Mouse (Mus musculus) left cerebral cortex, adult 9 months (tissue): ENCODE measurements around the gene Bad.
"Not testable (repeated sequence)": the region's sequence is repeated elsewhere in the genome, so short reads cannot be mapped to it uniquely, and the experiment has no call there.

ENCODE experiments used
- DNase-seq, 2 experiments: peaks; one replicate each; pipeline ENCODE4 v3.0.0; 2022; ENCODE audit warnings: low spot score in 2 of 2

The Bad gene

DNA sequence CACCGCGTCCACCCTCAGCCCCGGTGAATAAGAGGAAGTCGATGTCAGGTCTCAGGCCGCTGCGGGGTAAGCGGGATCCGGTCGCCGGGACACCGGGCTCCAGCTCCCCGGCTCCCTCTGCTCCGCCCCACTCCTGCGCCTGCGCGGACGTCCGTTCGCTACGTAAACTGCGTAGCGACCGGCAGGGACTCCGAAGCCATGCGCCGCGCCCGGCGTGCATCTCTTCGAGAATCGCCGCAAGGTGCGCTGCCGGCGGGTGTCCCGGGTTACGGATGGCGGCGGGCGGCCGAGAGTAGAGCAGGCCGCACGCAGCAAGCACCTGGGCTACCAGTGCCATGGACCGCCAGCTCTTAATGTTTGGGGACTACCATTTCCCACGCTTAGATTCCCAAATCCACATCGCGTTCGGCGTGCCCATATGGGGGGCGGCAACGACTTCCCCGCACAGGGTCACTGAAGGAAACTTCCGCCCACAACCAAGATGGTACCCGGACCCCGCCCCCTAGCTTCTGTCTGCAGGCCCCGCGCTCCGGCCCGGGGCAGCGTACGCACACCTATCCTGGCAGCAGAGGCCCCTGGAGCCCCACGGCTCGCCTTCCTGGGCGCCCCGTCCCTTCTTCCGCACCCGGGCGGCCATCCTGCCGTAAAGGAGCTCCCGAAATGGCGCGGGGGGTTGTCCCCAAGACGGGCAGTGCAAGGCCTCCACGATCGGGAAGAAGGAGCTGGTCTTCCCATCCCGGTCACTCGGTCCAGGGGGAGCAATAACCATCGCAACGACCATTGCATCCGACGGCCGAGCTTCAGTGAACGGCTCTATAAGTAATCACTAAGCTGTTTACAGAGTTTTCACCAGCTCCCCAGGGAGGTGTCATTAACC, at the start of gene Bad:
TSS of gene Bad (plus strand) at position 490 of the 877 bp plus-strand sequence.
- peak in 1 of 2 experiments; percentile 93 for DNase-seq

GRCm38 (mm10) chr19:6892512-6892911, 49.1 kb upstream of the Bad start:
- no peak for DNase-seq

DNA sequence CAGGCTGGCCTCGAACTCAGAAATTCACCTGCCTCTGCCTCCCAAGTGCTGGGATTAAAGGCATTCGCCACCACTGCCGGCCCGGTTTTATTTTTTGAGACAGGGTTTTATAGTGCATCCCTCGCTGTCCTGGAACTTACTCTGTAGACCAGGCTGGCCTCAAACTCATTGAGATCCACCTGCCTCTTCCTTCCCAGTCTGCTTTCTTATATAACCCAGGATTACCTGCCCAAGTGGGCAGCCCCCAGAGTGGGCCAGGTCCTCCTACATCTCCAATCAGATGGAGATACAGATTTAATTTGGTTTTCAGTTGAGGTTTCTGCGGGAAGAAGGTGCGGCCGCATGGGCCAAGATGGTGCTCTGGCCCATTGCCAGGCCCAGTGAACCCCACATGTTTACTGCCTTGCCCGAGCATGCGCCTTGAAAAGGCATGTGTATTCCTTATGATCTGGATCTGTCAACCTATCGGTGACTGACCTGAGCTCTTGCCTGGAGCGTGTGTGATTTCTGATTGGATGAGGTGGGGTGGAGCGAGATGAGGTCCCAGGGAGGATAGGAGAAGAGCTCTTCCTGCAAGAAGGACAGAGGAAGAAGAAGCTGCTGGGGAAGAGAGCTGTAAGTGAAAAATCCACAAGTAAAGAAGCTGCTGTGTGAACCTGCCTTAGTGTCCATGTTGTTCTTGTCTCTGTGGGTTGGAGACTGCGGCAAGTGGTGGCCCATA, 47.8 kb upstream of the Bad start:
- DNase-seq: no peak

GRCm38 (mm10) chr19:6895608-6896305, 45.9 kb upstream of the Bad start:
- DNase-seq: not testable (repeated sequence)

- DNase-seq: no peak
Measured at GRCm38 (mm10) chr19:6899641-6900040, 42.0 kb upstream of the Bad start.

DNA sequence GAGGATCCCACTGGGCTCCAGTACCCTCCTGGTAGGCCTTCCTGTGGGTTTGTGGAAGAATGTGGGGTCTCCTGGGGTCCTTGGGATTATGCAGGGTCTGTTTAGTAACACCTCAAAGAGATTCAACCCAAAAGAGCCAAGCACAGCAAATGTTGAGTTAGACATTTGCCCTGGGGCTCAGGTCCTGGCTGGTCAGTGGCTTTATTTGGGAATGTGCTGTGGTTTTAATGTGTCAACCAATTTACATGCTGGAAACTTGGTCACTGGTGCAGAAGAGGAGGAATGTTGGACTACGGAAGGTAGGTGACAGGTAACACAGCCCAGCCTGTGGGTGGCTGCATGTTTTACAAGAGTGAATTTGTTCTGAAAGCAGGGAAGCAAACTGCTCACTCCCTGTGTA, 38.6 kb upstream of the Bad start:
- no peak for DNase-seq

- DNase-seq: no peak
Measured at GRCm38 (mm10) chr19:6904846-6905245, 36.8 kb upstream of the Bad start.

GRCm38 (mm10) chr19:6905498-6906159, 36.0 kb upstream of the Bad start:
- DNase-seq: no peak

DNA sequence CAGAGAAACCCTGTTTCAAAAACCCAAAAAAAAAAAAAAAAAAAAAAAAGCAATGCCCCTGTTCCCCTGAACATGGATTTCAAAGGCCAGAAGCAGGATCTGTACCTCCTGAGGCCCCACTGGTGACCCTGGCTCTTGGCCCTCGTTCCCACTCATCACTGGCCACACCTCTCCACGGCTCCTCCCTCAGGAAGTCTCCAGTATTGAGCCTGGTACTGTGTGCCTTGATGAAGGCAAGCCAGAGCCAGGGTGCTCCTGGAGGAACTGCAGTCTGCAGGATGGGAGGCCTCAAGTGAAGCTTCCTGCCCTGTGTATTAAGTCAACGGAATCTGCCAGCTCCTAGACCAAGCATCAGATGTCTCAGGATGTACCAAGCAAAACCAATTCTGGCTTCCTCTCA, 35.5 kb upstream of the Bad start:
- DNase-seq: no peak

- no peak for DNase-seq
Measured at GRCm38 (mm10) chr19:6907094-6907493, 34.6 kb upstream of the Bad start.

DNA sequence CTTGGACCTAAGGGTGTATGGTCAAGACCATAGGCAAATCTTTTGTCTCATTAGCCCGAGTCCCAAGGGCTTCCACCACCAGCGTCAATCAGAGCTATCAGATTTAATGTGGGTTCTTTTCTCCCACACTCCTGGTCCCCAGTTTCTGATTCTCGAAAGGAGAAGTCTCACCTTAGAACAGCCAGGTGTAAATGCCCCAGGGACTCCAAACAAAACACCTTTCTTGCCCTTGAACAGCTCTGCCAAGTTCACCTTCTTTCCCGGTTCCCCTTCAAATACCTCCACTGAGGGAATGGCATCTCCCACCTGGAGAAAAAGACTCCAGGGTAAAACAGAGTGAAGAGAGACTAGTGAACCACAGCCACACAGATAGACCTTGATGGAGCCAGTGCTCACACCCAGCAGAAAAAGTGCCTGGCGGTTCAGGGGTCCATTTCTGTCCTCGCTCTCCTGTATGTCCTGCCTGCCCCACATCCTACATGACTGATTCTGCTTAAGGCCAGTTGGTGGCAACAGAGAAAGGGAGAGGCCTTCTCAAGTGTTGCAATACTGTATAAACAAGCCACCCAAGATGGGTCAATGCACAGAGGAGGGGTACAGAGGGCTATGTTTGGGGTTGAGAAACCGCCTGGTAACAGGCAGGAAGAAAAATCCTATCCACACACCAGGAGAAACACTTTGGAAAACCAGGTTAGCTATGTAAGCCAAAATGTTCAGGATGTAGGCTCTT, 33.7 kb upstream of the Bad start:
- DNase-seq: no peak

DNA sequence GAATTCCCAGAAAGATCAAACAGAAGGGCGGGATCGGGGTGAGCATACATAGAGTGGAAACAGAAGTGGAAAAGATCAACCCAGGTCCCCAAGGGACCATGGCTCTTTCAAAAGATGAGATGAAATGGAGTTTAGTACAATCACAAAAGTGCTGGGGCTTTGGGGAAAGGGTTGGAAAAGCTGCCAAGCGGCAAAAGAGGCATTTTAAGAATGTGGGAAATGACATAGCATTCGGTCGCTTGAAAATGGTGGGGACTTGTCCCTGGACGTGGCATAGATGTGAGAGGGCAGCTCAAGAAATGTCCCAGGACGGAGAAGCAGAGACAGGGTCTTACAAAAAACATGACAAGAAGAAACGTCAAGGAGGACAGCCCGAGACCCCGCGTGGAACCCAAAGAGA, 32.6 kb upstream of the Bad start:
- DNase-seq: peak in 1 of 2 experiments; percentile 16

DNA sequence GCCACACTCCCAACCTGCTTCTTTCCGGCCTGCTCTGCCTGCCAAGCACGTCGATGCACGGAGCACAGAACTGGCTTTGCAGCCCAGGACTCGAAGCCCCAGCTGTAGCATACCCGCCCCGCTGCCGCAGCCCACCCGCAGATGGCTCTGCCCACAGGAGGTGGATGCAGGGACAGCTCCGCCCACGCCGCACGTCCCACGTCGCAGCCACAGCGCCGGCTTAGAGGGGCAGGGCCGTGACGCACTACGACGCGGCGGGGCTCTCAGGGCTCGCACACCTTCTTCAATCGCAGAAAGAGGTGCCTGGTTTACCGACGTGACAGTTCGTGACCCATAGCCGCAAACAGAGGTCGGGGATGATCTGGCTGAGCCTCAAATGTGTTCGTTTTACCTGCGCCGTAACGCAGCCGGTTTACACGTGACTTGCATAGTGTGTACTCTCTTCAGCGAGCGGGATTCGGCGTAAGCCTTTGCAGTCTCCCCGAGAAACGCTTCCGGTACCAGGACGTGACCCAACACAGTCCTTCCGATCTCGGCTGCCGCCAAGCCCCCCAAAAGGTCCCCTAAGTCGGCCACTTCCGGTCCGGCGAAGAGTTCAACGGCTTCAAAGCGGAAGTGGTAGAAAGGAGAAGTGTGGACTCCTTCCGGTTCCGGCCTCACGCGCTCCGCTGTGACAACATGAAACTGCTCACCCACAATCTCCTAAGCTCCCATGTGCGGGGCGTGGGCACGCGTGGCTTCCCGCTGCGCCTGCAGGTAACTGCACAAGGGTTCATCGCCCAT, 32.0 kb upstream of the Bad start, which contains the start of the genes Trmt112 and Prdx5:
TSS of gene Trmt112 (plus strand) at position 192 of the 783 bp plus-strand sequence.
TSS of gene Prdx5 (minus strand) at position 600 of the 783 bp plus-strand sequence.
- peak; percentile 92 to 94 for DNase-seq

DNA sequence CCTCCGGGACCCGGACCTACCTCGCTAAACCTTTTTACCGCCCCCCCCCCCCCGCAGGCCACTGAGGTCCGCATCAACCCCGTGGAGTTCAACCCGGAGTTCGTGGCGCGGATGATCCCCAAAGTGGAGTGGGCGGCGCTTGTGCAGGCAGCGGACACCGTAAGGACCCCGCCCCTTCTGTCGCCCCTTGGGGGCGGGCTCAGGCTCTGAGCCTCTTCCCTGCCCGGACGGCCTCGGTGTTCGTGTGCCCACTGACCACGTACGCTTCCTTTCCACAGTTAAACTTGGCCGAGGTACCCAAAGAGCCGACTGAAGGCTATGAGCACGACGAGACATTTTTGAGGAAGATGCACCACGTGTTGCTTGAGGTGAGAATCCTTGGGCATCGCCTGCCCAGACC, 31.4 kb upstream of the Bad start:
- peak in 1 of 2 experiments; percentile 45 for DNase-seq

DNA sequence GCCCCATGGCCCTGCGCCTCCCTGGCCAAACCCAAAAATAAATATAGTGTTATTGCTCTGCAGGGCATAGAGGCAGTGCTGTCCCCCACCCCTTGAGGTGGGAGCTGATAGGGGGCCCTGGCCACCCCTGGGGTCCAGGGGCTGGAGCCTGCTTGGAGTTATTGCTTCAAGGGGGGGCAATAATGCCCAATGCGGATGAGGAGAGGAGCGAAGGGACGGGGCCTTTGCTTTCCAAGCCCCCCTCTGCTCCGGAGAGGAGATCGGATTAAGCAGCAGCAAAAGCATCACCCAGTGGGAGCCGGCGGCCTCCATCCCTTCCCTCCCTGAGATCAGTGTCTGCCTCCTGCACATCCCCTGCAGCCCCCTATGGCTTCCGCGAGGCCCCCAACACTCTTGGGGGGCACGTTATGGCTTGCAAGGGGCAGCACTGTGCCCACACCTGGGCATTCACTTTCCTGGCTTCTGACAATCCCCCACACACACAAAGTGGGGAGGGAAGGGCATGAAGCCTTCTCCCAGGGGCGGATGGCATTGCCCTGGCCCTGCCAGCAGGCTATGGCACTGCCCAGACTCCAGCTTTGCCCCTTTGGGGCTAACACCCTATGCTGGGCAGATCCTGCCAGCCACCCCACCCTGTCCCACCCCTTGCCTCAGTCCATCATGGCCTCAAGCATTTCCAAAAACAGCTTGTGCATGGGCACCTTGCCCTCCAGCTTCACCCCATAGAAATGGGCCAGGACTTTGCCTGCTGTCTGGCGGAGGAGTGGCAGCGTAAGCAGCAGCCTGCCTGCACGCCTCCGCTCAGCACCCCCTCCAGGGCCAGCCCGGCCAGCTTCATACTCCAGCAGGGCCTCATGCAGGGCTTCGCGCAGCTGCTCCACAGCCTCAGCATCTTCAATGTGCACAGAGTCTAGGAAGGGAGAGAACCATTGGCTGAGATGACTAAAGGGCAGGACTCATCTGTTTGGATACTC, 30.3 kb upstream of the Bad start:
- no peak for DNase-seq

DNA sequence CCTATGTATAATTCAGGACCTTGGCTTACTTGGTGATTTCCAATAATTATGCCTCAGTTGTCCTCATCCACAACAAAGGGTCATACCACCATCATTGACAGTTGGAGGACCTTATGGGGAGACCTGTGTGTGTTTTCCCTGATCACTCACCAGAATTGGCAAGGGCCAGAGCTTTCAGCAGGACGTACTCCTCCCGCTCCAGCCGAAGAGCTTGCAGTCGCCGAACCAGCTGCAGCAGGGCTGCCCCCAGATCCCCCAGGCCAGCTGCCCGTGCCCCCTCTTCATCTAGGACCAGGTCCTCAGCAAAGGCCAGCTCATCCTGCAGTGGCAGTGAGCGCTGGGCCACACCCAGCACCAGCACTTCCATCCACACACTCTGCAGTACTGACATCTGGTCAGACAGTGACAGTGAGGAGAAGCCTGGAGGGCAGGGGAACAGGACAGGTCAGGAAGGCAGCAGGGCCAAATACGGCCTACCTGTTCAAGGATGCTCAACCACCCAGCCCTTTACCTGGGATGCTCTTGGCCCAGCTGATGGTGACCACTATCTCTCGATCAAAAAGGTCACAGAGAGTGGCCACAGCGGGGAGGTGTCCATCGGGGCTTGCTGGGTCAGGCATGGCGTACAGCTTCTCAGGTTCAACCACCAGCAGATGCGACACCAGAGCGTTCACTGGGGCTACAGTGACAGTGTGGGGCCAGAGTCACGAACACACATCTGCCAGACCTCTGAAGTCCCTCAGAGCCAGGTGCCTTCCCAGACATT, 29.3 kb upstream of the Bad start:
- no peak for DNase-seq

- DNase-seq: no peak
Measured at GRCm38 (mm10) chr19:6913036-6913435, 28.6 kb upstream of the Bad start.

- DNase-seq: no peak
Measured at GRCm38 (mm10) chr19:6913991-6914390, 27.7 kb upstream of the Bad start.
